Mouse (Mus musculus): ENCODE results near the gene Kifap3.

GRCm38 (mm10) chr1:163737239-163737533, 42.2 kb upstream of the Kifap3 start:
- TF ChIP-seq CTCF (IDR thresholded peaks at IDR 0.05; ENCODE audit: low read depth) (no peak), EP300 (IDR thresholded peaks at IDR 0.05; ENCODE audit: low read depth) (no peak)
